Mouse (Mus musculus): ENCODE results near the gene Col4a2. TPM values are rescaled to one million over a fixed set of nuclear protein-coding genes. Genes with fewer than 3 reads are reported as not detected.

The Col4a2 gene
- total RNA-seq (2021): 10 to 100 TPM; 46.4 to 57.3 TPM

DNA sequence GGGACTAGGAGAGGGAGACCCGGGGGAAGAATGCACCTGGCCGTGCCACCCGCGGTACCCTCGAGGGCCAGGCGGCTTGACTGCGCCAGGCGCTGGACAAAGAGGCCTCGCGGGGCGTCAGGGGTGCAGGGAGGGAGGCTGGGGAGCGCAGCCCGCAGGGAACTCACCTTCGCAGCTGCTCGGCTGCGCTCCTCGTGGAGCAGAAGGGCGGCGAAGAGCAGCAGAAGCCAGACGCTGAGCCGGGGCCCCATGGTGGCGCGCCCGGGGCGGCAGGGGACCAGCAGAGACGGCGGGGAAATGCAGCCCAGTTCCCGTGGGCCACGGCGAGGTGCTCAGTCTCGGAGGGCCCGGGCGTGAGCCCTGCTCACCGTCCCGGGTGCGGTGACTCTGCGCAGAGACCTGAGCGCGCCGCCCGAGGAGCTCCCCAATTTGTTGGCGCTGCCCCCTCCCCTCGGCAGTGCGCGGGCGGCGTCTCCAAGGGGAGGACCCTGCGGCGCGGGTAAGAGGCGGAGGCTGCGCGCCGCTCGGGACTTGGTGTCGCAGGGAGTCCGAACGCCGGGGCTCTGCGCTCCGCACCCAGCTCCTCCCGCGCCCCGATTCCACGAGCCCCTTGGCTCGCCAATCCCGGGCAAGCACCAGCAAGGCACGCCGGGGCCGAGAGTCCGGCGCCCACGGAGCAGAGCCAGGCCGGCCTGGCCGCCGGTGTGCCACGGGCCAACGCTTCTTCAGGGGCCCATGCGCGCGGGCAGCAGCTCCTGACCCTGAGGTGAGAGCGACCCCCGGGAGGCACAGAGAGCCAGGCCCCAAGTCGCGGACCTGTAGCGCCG lies at the start of gene Col4a2, which contains the start of gene Col4a1:
TSS of gene Col4a2 (plus strand) at position 457 of the 827 bp plus-strand sequence.
TSS of gene Col4a1 (minus strand) at position 478 of the 827 bp plus-strand sequence.
- peak; percentile 82 to 83 for DNase-seq

DNA sequence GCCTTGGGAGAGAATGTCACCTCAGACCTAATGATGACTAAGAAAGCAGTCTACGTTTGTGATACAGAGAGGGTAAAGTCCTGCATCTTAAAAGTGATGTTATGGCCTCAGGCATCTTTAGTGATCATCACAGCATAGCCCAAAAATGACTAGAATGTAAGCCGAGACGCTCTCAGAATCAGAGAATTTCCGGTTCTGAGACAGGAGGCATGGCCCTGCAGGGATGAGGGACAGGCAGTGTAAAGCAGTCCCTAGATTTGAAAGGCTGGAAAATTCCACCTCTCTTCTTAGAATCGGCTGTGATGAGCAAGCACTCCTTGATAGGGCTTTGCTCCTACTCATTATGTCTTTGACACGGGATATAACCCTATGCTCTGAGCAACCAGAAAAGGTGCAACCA lies 48.8 kb upstream of the Col4a2 start:
- DNase-seq: no peak

DNA sequence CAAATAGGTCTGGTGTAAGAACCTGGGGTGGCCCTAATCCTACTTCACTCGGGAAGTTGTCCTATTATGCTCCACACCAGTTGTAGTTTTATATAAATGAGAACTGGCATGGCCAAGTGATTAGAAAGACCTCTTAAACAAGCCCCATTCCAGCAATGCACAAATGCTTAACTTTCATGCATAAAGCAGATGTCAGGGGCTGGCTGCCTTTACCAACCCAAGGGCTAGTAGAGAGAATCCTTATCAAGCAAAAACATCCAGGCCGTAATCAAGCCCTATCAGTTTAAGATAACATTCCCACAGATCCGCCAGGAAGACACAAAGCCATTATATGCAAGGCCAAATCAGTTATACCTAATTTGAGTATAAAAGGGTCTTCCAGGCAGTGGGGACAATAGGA lies 46.6 kb upstream of the Col4a2 start:
- DNase-seq: no peak

DNA sequence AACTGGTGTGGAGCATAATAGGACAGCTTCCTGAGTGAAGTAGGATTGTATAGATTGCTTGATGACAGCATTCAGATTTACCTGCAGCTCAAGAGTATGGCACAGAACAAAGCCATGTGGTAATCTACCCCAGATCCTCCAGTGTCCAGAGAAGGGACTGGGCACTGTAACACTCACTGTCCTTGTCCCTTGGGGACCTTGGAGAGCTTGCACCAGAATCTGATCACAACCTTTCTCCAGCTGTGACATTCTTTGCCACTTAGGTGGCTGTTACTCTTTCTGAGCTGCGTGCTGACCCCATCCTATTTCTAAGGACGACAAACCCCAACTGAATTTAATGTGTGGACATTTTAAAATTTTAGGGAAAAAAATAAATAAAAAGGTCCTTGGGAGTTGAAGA lies 46.1 kb upstream of the Col4a2 start:
- DNase-seq: no peak

DNA sequence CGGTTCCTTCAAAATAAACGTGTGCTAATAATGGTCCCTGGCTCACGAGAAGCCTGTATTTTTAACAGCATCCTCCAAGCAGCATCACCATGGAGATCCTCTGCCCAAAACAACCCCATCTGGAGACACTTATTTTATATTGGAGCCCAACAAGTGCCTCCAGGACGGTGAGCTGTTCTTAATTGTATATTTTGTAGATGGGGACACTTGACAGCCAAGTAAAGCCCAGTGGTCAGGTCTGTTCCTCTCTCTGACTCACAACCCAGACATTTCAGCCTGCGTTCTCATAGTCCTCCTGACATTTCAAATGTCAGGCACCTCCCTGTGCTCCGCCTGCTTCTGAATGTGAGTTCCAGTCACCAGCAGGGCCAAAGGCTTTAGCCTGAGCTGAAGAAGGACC lies 43.9 kb upstream of the Col4a2 start:
- DNase-seq: no peak

DNA sequence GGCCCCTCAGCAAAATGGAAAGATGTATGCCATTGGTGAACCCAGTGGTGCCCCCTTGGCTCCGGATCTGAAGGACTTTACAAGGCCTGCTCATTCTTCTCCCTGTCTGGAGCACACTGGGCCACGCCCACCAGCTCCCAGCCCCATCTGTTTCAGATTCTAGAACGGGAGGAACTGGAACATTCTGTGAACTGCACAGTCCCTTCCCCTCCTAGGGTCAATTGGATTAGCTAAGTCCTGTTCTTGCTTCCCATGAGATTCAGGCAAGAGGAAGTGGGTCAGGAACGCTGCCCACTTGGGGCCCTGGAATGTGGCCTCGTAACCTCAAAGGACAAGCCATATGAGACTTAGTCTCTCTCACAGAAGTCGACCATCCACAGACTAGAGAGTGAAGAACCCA lies 41.8 kb upstream of the Col4a2 start:
- DNase-seq: no peak

DNA sequence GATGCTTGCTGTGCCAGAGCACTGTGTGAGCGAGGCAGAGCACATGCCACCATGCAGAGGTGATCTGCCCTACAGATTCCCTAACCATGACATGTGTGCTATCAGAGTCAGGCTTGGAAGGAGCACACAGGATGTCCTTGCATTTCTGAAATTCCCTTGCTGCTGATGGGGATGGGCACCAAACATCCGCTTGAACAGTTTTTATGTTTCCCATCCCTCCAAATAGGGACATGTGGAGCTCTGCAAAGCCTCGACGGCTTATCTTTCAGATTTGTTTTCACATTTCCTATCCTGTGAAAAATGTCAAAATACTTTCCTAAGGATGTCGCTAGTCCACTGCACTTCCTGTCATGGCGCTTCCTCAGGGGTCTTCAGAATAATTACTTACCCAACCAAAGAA lies 40.4 kb upstream of the Col4a2 start:
- DNase-seq: no peak

DNA sequence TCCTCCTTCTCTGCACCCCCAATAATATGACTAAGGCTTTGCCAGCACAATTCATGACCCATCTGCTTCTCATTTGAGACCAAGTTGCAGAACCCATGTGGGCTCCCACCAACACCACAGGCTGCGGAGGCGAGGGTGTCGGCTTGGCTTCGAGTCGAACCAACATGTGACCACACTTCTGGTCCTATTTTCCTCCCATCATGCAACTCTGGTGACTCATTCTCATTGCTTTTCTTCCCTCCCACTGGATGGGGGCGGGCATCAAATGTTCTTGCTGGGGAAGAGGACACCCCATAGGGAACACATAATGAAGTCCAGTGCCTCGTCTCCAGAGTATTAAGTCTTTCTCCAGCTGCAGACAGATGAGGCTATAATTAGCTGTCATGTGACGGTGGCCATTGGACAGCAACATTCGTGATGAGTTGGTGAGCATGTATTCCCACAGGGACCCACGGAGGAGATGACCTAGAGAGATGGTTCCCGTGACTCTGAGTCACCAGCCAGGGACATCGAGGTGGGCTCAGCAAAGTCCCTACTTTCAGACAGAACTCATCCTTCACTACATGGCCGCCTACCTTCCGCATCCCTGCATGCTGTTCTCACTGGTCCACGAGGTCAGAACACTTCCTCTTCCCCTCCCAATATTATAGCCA lies 39.0 kb upstream of the Col4a2 start:
- DNase-seq: peak; percentile 87

DNA sequence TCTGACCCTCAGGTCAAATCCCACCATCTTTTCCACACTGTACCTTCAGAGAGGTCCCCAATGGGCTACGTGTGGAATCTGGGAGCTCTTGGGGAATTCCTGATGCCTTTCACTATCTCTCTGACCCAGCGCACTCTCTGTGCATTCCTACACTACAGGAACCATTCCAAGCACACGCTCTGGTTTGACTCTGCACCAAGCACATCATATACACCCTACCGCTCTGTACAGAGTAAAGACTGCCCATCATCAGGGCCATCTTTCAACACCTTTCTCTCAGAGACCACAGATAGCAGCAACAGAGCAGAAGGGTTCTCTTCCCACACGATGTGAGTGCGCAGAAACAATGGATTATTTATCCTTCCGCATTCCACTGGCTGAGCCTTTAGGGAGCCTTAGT lies 38.2 kb upstream of the Col4a2 start:
- no peak for DNase-seq

DNA sequence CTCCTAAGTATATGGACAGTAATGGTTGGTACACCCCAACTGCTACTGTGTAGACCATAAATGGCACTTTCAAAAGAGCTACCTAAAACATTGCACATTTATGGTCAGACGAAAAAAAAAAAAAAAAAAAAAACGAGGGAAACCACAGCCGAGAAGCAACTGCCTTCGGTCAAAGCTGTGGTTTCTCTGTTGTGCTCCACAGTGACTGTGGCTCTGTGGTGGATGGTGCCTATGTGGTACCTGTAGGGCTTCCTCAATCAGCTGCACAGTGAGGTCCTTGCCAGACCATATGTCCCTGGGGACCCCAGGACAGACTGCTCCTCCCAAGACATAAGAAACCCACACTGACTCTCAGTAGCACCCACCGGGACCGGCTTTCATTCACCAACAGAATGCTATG lies 36.3 kb upstream of the Col4a2 start:
- no peak for DNase-seq

DNA sequence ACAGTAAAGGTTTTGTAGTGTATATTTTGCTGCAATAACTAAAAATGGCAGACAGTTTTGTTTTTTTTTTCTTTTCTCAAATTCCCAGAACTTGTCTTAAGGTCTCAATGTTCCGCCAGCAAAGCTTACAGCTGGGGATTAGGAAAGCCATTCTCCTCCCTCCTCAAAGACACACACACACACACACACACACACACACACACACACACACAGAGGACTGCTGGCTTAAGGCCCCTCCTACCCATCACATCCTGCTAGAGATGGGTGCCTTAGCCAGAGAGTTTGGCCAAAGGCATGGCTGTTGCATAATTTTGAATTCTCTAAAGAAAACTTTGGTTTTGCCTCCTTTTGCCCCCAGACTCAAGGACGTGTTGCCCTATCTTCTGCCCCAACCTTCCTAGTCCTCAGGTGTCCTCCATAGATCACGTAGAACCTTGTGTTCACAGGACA lies 35.0 kb upstream of the Col4a2 start:
- DNase-seq: no peak

DNA sequence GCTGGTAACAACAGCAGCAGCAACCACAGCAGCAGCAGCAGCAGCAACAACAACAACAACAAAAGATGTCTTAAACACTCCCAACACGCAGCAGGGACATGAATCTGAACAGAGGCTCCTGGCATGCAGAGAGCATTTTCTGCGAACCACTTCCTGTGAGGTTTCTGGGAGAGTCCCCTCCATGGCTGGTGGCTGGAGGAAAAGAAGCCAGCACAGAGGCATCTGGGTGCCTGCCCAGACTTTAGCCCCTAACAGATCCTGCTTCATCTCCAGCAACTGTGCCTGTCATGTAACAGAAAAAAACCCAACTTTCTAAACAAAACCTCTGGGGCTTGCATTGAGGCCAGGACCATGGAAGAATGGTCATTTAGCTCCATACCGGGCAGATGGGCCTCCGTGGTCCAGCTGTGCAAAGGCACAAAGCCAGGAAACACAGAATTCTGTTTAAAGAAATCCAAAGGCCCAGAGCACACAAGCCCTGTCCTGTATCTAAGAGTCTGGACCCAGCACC lies 34.4 kb upstream of the Col4a2 start:
- no peak for DNase-seq

DNA sequence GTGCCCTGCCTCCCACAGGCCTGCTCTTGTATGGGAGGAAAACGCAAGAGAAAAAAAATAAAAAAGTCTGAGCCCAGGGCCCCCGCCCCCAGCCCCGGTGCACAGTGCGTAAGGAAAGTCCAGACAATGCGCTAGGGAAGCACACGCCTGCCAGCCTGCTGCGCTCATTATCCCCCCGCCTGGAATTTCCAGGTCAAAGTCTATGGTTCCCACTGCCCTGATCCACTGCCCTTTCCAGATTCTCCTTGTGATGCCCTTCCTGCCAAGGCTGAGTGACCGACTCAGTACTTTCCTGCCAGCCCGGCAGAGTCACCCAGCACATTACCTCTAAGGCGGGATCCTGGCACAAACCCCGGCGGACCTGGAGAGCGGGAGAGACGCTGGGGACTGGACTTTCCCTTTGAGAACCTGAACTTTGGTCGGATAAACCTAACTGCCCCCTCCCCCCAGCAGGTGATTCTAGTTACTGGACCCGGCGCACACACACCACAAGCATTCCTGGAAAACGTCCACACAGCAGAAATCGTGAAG lies 33.2 kb upstream of the Col4a2 start:
- no peak for DNase-seq

DNA sequence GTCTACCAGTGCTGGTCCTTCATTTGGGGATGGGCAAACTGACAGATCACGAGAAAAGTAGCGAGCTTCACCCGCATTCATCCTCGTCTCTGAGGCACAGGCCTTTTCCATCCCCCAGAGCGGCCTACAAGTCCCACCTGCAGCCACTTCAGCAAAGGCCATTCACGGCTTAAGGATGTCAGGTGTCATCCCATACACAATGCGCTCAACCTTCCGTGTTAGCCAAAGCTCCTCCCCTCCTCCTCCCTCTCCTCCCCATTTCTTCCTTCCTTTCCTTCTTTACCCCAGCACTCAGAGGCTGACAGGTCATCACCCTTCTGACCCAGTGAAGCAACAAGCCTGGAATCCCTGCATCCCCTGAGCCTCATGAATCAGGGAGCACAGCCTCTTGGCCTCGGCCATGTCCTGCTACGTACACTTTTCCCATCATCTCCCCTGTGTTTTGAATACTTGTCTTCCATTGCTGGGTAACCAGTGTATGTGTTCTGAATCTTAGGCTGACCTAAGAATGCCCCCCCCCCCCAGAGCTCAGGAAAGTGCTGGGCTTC lies 31.8 kb upstream of the Col4a2 start:
- DNase-seq: no peak

DNA sequence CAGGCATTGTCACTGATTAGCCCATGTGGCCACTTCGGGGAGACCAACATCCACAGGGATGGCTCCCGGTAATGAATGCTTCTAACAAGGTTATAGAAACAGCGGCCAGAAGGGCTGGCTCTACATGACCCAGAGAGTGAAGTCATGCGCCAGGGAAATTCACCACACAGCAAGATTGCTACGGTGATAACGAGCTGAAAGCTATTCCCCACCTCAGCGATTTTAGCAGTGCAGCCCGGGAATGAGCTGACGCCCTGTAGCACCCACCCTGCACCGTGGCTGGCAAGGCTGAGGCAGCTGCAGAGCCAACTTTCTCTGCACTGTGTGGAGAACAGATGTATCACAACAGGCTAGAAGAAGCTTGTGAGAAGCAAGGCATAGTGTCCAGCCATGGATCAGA lies 30.5 kb upstream of the Col4a2 start:
- no peak for DNase-seq

DNA sequence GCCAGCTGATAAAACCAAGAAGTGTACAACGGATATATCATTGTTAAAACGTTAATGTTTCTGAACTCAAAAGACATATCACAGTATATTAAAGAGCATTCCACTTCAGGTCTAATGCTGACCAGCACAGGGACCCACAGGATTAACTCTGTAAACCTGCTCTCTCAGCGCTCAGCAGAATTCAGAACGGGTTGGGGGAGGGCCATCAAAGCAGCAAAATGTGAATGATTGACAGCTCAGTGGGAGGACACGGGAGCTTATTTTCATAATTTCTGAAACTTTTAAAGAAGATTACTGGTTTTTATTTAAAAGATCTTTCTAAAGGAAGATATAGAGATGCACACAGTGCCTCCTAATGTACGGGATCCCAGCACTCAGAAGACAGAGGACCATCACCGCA lies 29.9 kb upstream of the Col4a2 start:
- no peak for DNase-seq

DNA sequence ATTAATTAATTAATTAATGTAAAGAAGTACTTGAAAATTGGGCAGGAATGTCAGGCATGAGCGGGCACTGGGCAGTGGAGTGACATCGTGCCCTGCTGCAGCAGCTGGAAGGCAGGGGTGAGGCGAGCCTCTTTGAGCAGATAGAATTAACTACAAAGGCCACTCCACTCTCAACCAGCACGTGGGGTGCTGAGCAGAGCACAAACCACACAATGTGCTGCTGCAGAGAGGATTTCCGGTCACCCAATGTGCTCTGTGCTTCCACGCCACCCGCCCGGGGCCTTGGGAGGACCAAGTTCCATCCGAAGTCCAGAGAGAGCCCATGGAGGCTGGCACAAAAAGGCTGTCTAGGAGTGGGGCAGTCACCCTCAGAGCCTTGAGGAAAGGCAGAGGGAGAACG lies 29.4 kb upstream of the Col4a2 start:
- DNase-seq: no peak

DNA sequence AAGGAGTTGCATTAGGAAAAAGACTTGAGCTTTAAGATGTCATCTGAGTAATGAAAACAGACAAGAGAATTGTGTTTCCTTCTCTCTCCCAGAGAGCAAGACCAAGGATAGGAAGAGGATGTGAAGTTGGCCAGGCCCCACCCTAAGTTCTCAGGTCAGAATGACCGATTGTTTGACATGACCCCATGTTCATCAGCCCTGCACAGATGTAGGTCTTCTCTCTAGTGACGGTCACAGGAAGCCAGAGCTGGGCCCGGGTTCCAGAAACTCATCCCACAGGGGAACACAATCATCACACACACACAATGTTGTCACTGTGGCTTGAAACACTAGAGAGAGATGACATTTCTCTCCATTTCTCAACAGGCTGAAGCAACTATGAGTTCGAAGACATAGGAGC lies 27.2 kb upstream of the Col4a2 start:
- DNase-seq: no peak

DNA sequence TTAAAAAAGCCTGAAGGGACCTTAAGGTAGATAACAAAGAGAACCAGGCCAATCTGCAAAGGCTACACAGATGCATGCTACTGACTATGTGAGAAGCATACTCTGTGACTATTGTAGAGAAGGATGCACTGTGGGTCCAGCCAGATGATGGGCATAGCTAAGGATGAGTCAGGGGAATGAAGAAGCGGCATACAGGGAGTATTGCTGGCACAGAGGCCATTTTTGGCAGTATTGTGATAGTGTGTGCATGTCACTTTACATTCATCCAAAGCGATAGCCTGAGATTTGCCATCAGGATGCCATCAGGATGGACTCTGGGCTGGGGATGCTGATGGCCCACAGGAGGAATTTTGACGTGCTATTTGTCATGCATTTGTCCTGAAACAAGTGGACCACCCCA lies 25.5 kb upstream of the Col4a2 start:
- no peak for DNase-seq

DNA sequence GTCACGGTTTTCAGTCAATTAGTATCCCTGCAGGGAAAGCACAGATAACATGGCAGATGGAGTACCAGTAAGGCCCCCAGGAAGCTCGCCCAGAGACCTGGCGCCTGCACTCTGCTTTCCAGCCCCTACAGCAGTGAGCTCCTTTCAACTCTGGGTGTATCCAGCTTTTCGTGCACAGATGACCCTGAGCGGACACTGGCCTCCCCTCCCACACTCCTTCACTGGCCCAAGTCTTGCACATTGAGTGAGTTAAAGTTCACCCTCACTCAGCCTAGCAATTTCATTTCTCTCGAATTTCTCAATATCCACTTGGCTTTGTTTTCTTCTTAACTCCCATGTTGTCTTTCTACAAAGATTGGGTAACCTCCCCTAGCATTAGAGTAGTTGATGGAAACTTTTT lies 24.3 kb upstream of the Col4a2 start:
- DNase-seq: no peak

DNA sequence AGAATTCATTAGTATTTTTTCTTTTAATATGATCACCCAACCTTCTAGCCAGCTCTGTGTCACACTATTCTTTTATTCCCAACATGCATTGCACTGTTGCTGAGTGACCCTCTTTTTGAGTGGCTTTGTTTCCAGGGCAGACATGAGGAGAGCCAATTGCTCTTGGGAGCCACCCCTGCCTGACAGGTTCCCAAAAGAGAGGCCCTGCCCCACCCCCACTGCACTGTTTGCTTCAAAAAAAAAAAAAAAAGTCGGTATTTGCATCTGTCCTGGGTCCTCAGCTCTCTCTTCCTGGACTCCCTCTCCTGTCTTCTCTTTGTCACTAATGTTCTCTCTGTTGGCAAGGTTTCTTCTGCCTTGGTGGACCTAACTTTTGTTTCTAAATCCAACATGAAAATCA lies 22.1 kb upstream of the Col4a2 start:
- no peak for DNase-seq

DNA sequence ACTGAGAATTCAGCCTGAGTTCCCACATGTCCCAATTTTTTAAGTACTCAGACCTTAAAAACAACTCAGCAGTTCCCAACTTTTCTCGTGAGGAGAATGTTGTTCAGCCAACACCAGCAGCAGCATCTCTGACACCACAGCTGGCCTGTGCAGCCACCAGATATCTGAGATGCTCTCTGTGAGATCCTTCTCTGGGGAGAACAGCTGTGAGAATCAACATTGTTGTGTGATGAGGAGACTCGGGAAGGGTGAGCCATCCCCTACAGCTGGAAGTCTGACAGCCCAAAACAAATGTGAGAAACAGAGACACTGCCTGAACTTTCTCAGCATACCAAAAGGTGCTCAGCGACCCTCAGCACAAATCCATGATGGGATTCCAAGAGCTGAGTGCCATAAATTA lies 20.0 kb upstream of the Col4a2 start:
- DNase-seq: no peak

DNA sequence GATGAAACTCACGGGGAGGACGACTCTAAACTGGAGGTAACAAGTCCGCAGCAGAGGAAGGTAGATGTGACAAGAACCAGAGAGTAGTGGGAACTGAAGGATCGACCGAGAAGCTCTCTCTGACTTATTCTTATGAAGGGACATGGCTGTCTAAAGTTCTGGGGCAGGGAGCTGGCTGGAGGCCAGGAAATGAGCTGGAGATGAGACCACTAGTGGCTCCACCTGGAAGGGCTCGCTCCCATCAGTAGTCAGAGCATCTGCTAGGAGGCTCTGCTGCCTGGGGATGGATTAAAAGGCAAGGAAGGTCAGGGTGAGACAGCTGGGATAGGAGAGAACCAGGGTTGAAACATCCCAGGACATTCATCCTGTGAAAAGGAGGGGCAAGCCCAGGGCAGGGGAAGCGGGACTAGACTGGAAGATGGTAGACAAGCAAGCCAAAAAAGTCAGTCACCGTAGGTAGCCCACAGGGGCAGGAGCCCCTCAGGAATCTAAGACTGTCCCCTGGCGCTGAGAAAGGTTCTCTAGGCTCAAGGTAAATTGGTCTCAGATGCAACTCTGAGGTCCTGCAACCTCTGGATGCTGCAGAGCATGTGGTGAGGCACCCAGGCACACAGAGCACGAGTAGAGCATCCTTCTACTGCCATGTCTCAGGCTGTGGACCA lies 16.2 kb upstream of the Col4a2 start:
- DNase-seq: no peak
